Mouse (Mus musculus) limb, embryonic 14.5 days (tissue): Measurements from ENCODE around the gene Gpr183. TPM values are rescaled to one million over a fixed set of nuclear protein-coding genes. Genes with fewer than 3 reads are reported as not detected.

Source experiments
- ATAC-seq: fragments of 200-750 bp; cut with Nextera tagmentation; 2 replicates; pipeline ENCODE4 v1.8.0; 2017; ENCODE audit warnings: low read depth, moderate number of reproducible peaks, moderate TSS enrichment; ENCODE audit not compliant: low FRiP score
- DNase-seq: peaks from one replicate; pipeline ENCODE4 v3.0.0-alpha.2; 2015; ENCODE audit warnings: low spot score
- H3K27ac ChIP-seq: fragments of 300-500 bp; sonication (generic); replicated peaks from 2 replicates; pipeline ENCODE4 v1.5.1; 2014; ENCODE audit warnings: low read depth, mild to moderate bottlenecking, low read length, moderate library complexity, mixed read lengths
- H3K27me3 ChIP-seq: fragments of 300-500 bp; sonication (generic); 2 replicates; pipeline ENCODE4 v1.6.1; 2014; ENCODE audit warnings: low read length, mixed read lengths; ENCODE audit not compliant: control insufficient read depth, insufficient read depth
- H3K36me3 ChIP-seq: fragments of 300-500 bp; sonication (generic); 2 replicates; pipeline ENCODE4 v1.6.1; 2014; ENCODE audit warnings: mild to moderate bottlenecking, low read length, moderate library complexity, mixed read lengths; ENCODE audit not compliant: control insufficient read depth, insufficient read depth
- H3K4me1 ChIP-seq: fragments of 300-500 bp; sonication (generic); 2 replicates; pipeline ENCODE4 v1.6.1; 2014; ENCODE audit warnings: antibody characterized with exemption, low read length, mixed read lengths; ENCODE audit not compliant: control insufficient read depth, insufficient read depth
- H3K4me2 ChIP-seq: fragments of 300-500 bp; sonication (generic); replicated peaks from 2 replicates; pipeline ENCODE4 v1.6.1; 2014; ENCODE audit warnings: low read depth, mild to moderate bottlenecking, low read length, moderate library complexity; ENCODE audit not compliant: severe bottlenecking
- H3K4me3 ChIP-seq: fragments of 300-500 bp; sonication (generic); replicated peaks from 2 replicates; pipeline ENCODE4 v1.5.1; 2014; ENCODE audit warnings: low read length
- H3K9ac ChIP-seq: fragments of 300-500 bp; sonication (generic); 2 replicates; pipeline ENCODE4 v1.6.1; 2014; ENCODE audit warnings: mild to moderate bottlenecking, low read depth, low read length, moderate library complexity; ENCODE audit not compliant: severe bottlenecking
- H3K9me3 ChIP-seq: fragments of 300-500 bp; sonication (generic); 2 replicates; pipeline ENCODE4 v1.6.1; 2016; ENCODE audit warnings: low read length; ENCODE audit not compliant: control insufficient read depth
- POLR2A ChIP-seq: fragments of 200-500 bp; IDR thresholded peaks from 2 replicates; pipeline ENCODE4 v1.8.0; 2012; ENCODE audit warnings: inconsistent platforms, mild to moderate bottlenecking, moderate library complexity, borderline replicate concordance; ENCODE audit not compliant: insufficient read depth, insufficient read length; ENCODE audit errors: extremely low read depth
- WGBS: fragments of 180-500 bp; shearing (Covaris S2); extraction: QIAGEN DNeasy Blood & Tissue Kit; methylation state at CpG from one replicate; pipeline ENCODE4 v1.1.7; 2014; 5-methylcytosine and 5-hydroxymethylcytosine counted together
- polyA plus RNA-seq, 2 experiments: library from polyadenylated mRNA; depleted of rRNA in 1 of 2; stranded (reverse) in 1 of 2; unstranded in 1 of 2; fragments of >200 nt; fragmentation: Nextera tagmentation in 1 of 2; extraction: Ambion mirVana in 1 of 2; gene quantifications; 2 replicates each; pipeline versions ENCODE4 v1.2.1 to v1.2.3; 2012 to 2014

Gene Gpr183
- polyA plus RNA-seq, 2 experiments, result 2.8 to 4.3 TPM

GRCm38 (mm10) chr14:121960997-121961396 lies 4.0 kb downstream of the Gpr183 start:
- H3K9me3 ChIP-seq, result no peaks in the 10 kb centered on the region
- H3K36me3 ChIP-seq, result no peaks in the 10 kb centered on the region
- WGBS, result 78% methylated on average over 6 of the region's 6 CpGs
- H3K4me3 ChIP-seq, result no peak overlapping the region
- ATAC-seq (no peak; the same call in 1 of the 2 replicates), DNase-seq (no peak)
- H3K4me2 ChIP-seq, result no peak overlapping the region
- H3K4me1 ChIP-seq, result peaks cover 5% of the 10 kb centered on the region; the same call in 1 of the 2 replicates
- H3K9ac ChIP-seq, result no peak overlapping the region
- TF ChIP-seq POLR2A, result no peak
- no peaks in the 10 kb centered on the region for H3K27me3 ChIP-seq
- H3K27ac ChIP-seq, result no peak overlapping the region

- H3K4me2 ChIP-seq, result no peak overlapping the region
- no peaks in the 10 kb centered on the region for H3K27me3 ChIP-seq
- DNase-seq (no peak), ATAC-seq (no peak)
- no peaks in the 10 kb centered on the region for H3K9me3 ChIP-seq
- no peak overlapping the region for H3K9ac ChIP-seq
- H3K36me3 ChIP-seq, result no peaks in the 10 kb centered on the region
- 94% methylated on average over 2 of the region's 2 CpGs for WGBS
- no peak overlapping the region for H3K27ac ChIP-seq
- peaks cover 5% of the 10 kb centered on the region; the same call in 1 of the 2 replicates for H3K4me1 ChIP-seq
- TF ChIP-seq POLR2A, result no peak
- no peak overlapping the region for H3K4me3 ChIP-seq
These were observed 4.5 kb downstream of the Gpr183 start for GRCm38 (mm10) chr14:121960531-121960930.

GRCm38 (mm10) chr14:121960031-121960430 lies 5.0 kb downstream of the Gpr183 start:
- no peaks in the 10 kb centered on the region for H3K9me3 ChIP-seq
- WGBS, result 88% methylated on average over 4 of the region's 4 CpGs
- no peak for TF ChIP-seq POLR2A
- ATAC-seq (no peak), DNase-seq (no peak)
- no peak overlapping the region for H3K9ac ChIP-seq
- no peaks in the 10 kb centered on the region for H3K36me3 ChIP-seq
- H3K4me2 ChIP-seq, result no peak overlapping the region
- H3K27me3 ChIP-seq, result no peaks in the 10 kb centered on the region
- no peak overlapping the region for H3K4me3 ChIP-seq
- peaks cover 5% of the 10 kb centered on the region; the same call in 1 of the 2 replicates for H3K4me1 ChIP-seq
- no peak overlapping the region for H3K27ac ChIP-seq

DNA sequence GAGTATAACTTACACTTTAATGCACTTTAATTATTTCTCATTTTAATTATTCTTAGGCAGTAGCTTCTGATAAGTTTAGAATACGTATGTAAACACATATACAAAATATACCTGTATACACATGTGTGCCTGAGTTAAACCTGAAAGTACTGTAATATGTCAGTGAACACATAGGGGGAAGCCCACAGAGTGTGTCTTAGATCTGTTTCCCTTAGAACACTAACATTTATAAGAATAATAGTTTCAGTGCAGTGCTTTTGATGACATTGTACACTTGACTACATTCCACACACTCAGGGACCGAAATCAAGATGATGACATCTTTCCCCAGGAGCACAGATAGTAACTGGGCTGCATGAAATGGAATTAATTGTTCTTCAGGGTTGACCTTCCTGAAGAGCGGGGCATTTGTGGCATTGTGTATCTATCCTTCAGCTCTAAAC lies 5.4 kb downstream of the Gpr183 start:
- WGBS, result 88% methylated on average over 3 of the region's 3 CpGs
- Histone ChIP-seq H3K36me3 (peaks cover 5% of the 10 kb centered on the region), H3K9ac (no peak overlapping the region), H3K9me3 (no peaks in the 10 kb centered on the region), H3K27ac (no peak overlapping the region), H3K4me2 (no peak overlapping the region), H3K4me3 (no peak overlapping the region), H3K4me1 (peaks cover 5% of the 10 kb centered on the region; the same call in 1 of the 2 replicates), H3K27me3 (no peaks in the 10 kb centered on the region)
- no peak for ATAC-seq
- DNase-seq, result no peak
- no peak for TF ChIP-seq POLR2A

GRCm38 (mm10) chr14:121958751-121959537 lies 6.1 kb downstream of the Gpr183 start:
- no peak for TF ChIP-seq POLR2A
- ATAC-seq (no peak), DNase-seq (no peak)
- peaks cover 5% of the 10 kb centered on the region; the same call in 1 of the 2 replicates for H3K4me1 ChIP-seq
- no peak overlapping the region for H3K27ac ChIP-seq
- no peak overlapping the region for H3K4me3 ChIP-seq
- no peak overlapping the region for H3K4me2 ChIP-seq
- peaks cover 9% of the 10 kb centered on the region for H3K36me3 ChIP-seq
- H3K9me3 ChIP-seq, result no peaks in the 10 kb centered on the region
- WGBS, result 50% methylated on average over 10 of the region's 10 CpGs
- H3K9ac ChIP-seq, result no peak overlapping the region
- H3K27me3 ChIP-seq, result no peaks in the 10 kb centered on the region
